Mouse (Mus musculus) G1E (cell line): Measurements from ENCODE around the gene Mfsd12. TPM values are rescaled to one million over a fixed set of nuclear protein-coding genes. Genes with fewer than 3 reads are reported as not detected.
A peak's percentile ranks its signal among the peaks of the same experiment; 100 is the strongest.

ENCODE experiments used
- ATAC-seq: 2 replicates; pipeline ENCODE4 v1.8.0; 2016; ENCODE audit warnings: mild to moderate bottlenecking; ENCODE audit not compliant: insufficient number of reproducible peaks, poor library complexity, low FRiP score, severe bottlenecking; ENCODE audit errors: extremely low read depth
- DNase-seq: peaks from one replicate; pipeline ENCODE4 v3.0.0; 2012; ENCODE audit warnings: low spot score
- H3K27me3 ChIP-seq: 2 replicates; pipeline ENCODE4 v1.6.1; 2012; ENCODE audit warnings: mild to moderate bottlenecking, low read length, inconsistent platforms; ENCODE audit not compliant: insufficient read depth
- H3K36me3 ChIP-seq: replicated peaks from 2 replicates; pipeline ENCODE3; 2012; ENCODE audit warnings: mild to moderate bottlenecking, inconsistent platforms
- H3K4me1 ChIP-seq: 2 replicates; pipeline ENCODE4 v1.6.1; 2012; ENCODE audit warnings: low read depth, low read length, inconsistent platforms, mixed read lengths; ENCODE audit not compliant: insufficient read depth
- H3K4me3 ChIP-seq: 2 replicates; pipeline ENCODE4 v1.5.1; 2012; ENCODE audit warnings: low read depth, mild to moderate bottlenecking, inconsistent platforms, low read length, moderate library complexity, mixed read lengths
- H3K9me3 ChIP-seq: replicated peaks from 2 replicates; pipeline ENCODE4 v1.6.1; 2012; ENCODE audit warnings: inconsistent platforms
- CTCF ChIP-seq: IDR thresholded peaks from 2 replicates; pipeline ENCODE4 v1.5.1; 2012; ENCODE audit warnings: low read depth, low read length, inconsistent platforms, mixed read lengths
- GATA1 ChIP-seq: IDR thresholded peaks from 2 replicates; pipeline ENCODE4 v1.6.1; 2012; ENCODE audit warnings: borderline replicate concordance, low read length, inconsistent platforms, mixed read lengths
- GATA2 ChIP-seq: IDR thresholded peaks from 2 replicates; pipeline ENCODE4 v1.6.1; 2012; ENCODE audit warnings: low read depth, low read length, inconsistent platforms, borderline replicate concordance
- POLR2AphosphoS5 ChIP-seq: IDR thresholded peaks from 2 replicates; pipeline ENCODE4 v1.6.1; 2012; ENCODE audit warnings: low read depth, low read length, inconsistent platforms; ENCODE audit not compliant: insufficient replicate concordance
- TAL1 ChIP-seq: conservative IDR thresholded peaks from 2 replicates; pipeline ENCODE4 v1.6.1; 2012; ENCODE audit warnings: low read depth, low read length, inconsistent platforms, mixed read lengths
- polyA plus RNA-seq: library from polyadenylated mRNA; stranded (reverse); fragments of >175 nt; gene quantifications from 2 replicates; pipeline ENCODE4 v1.2.3, GENCODE M21; 2012
- total RNA-seq, 2 experiments: library from RNA; stranded (forward) in 1 of 2; stranded (reverse) in 1 of 2; fragments of 200-1000 nt in 1 of 2; fragments of >200 nt in 1 of 2; fragmentation: Nextera tagmentation in 1 of 2; gene quantifications; 2 replicates each; pipeline ENCODE4 v1.2.3; 2014 to 2017

Mfsd12 gene
- total and polyA plus RNA-seq, 3 experiments: 13.1 to 46.7 (median 14.4) TPM

- TF ChIP-seq GATA2 (no peak), CTCF (no peak), GATA1 (no peak), POLR2AphosphoS5 (no peak), TAL1 (no peak)
- no peak for ATAC-seq
- H3K27me3 ChIP-seq: peaks cover 18% of the 10 kb centered on the region
- DNase-seq: no peak
- H3K4me3 ChIP-seq: no peak overlapping the region
- peaks cover 8% of the 10 kb centered on the region; the same call in 1 of the 2 replicates for H3K9me3 ChIP-seq
- H3K36me3 ChIP-seq: peaks cover 40% of the 10 kb centered on the region
- H3K4me1 ChIP-seq: peaks cover 54% of the 10 kb centered on the region
Measured at GRCm38 (mm10) chr10:81344421-81345161, 12.7 kb upstream of the Mfsd12 start.

- Histone ChIP-seq H3K9me3 (peaks cover 8% of the 10 kb centered on the region; the same call in 1 of the 2 replicates), H3K4me3 (no peak overlapping the region), H3K36me3 (peaks cover 40% of the 10 kb centered on the region), H3K4me1 (peaks cover 56% of the 10 kb centered on the region), H3K27me3 (peaks cover 18% of the 10 kb centered on the region)
- TF ChIP-seq GATA1: no peak
- no peak for TF ChIP-seq TAL1
- TF ChIP-seq GATA2: no peak
- TF ChIP-seq CTCF: no peak
- no peak for TF ChIP-seq POLR2AphosphoS5
- no peak for DNase-seq
- ATAC-seq: no peak
Measured at GRCm38 (mm10) chr10:81345162-81345534, 12.1 kb upstream of the Mfsd12 start.

- peaks cover 50% of the 10 kb centered on the region for H3K4me1 ChIP-seq
- TF ChIP-seq CTCF: no peak
- no peak for TF ChIP-seq GATA1
- no peak for TF ChIP-seq POLR2AphosphoS5
- no peak for TF ChIP-seq TAL1
- no peak for TF ChIP-seq GATA2
- peaks cover 40% of the 10 kb centered on the region for H3K36me3 ChIP-seq
- DNase-seq: no peak
- peaks cover 8% of the 10 kb centered on the region; the same call in 1 of the 2 replicates for H3K9me3 ChIP-seq
- peak overlapping the region; percentile 41; the same call in 1 of the 2 replicates for H3K4me3 ChIP-seq
- peaks cover 18% of the 10 kb centered on the region for H3K27me3 ChIP-seq
- ATAC-seq: no peak
Measured at GRCm38 (mm10) chr10:81346453-81347067, 10.7 kb upstream of the Mfsd12 start.

- DNase-seq: peak; percentile 77
- peak; percentile 65 for ATAC-seq
- no peaks in the 10 kb centered on the region for H3K9me3 ChIP-seq
- H3K4me3 ChIP-seq: peak overlapping the region; percentile 97; the same call in 1 of the 2 replicates
- H3K4me1 ChIP-seq: peaks cover 54% of the 10 kb centered on the region
- H3K36me3 ChIP-seq: peaks cover 40% of the 10 kb centered on the region
- no peaks in the 10 kb centered on the region; the same call in 1 of the 2 replicates for H3K27me3 ChIP-seq
- no peak for TF ChIP-seq GATA2
- TF ChIP-seq TAL1: no peak
- TF ChIP-seq POLR2AphosphoS5: no peak
- no peak for TF ChIP-seq CTCF
- TF ChIP-seq GATA1: no peak
Measured at GRCm38 (mm10) chr10:81349146-81349545, 8.1 kb upstream of the Mfsd12 start.

- Histone ChIP-seq H3K4me1 (peaks cover 61% of the 10 kb centered on the region), H3K36me3 (peaks cover 40% of the 10 kb centered on the region), H3K27me3 (no peaks in the 10 kb centered on the region; the same call in 1 of the 2 replicates), H3K9me3 (no peaks in the 10 kb centered on the region), H3K4me3 (peak overlapping the region; percentile 97)
- ATAC-seq (no peak), DNase-seq (no peak)
- TF ChIP-seq GATA1 (no peak), GATA2 (no peak), POLR2AphosphoS5 (no peak), CTCF (no peak), TAL1 (no peak)
Measured at GRCm38 (mm10) chr10:81349961-81350350, 7.3 kb upstream of the Mfsd12 start.

- TF ChIP-seq CTCF: peak; percentile 79
- no peak for TF ChIP-seq GATA1
- Histone ChIP-seq H3K4me3 (peak within 1 kb of the TSS; percentile 97), H3K27me3 (no peaks in the 10 kb centered on the region; the same call in 1 of the 2 replicates), H3K4me1 (peaks cover 67% of the 10 kb centered on the region), H3K9me3 (no peaks in the 10 kb centered on the region), H3K36me3 (peaks cover 35% of the 10 kb centered on the region)
- DNase-seq (peak; percentile 94), ATAC-seq (peak; percentile 91)
Measured at GRCm38 (mm10) chr10:81350351-81351063, 6.8 kb upstream of the Mfsd12 start, which contains the start of gene Hmg20b. Gene Hmg20b, minus strand, starts transcription at chr10:81350480.
